ENCODE assay signal across 22 mouse cellular contexts in genomic region chr6:135646177-135646576, GRCm38 (mm10).
DNase-seq lines count a peak whose midpoint lies in the region; ATAC-seq and TF ChIP-seq lines count a peak whose summit lies in the region.
"Had no signal": no experiment of that assay in that cellular context is flagged by ENCODE, and none has a peak within 500 bp of the region (broad histone marks: within the 10 kb centered on the region; RNA-seq: fewer than 3 reads in every experiment).

No protein-coding gene starts in this region.

- in situ Hi-C loops in ES-E14 (cut with MboI; ENCODE audit: low sequenced_read_pairs in 2 of 2, unreplicated experiment in 2 of 2): no loop called here

- H3K9ac ChIP-seq in liver, adult 2 months (ENCODE audit: low read depth, low read length): no peak overlapping the region
- H3K9ac ChIP-seq in liver, embryonic 11.5 days (ENCODE audit: low read depth, low read length): no peak overlapping the region
- no peak overlapping the region for H3K9ac ChIP-seq in ES-E14 (ENCODE audit: insufficient read depth, low read depth, low read length, poor library complexity, severe bottlenecking)
- H3K9ac ChIP-seq in forebrain, embryonic 13.5 days: no peak overlapping the region
- H3K9ac ChIP-seq: heart, embryonic 15.5 days; liver, embryonic 12.5 days; lung, embryonic 14.5 days; stomach, embryonic 15.5 days had no signal

- no peak overlapping the region for H3K27ac ChIP-seq in liver, adult 2 months (replicated peaks; ENCODE audit: insufficient read depth, low read depth, low read length)
- H3K27ac ChIP-seq in liver, embryonic 11.5 days (ENCODE audit: low read depth, low read length): no peak overlapping the region
- H3K27ac ChIP-seq in ES-E14 (ENCODE audit: insufficient read depth, low read depth, low read length, poor library complexity, severe bottlenecking): no peak overlapping the region
- H3K27ac ChIP-seq in forebrain, embryonic 13.5 days: no peak overlapping the region
- H3K27ac ChIP-seq: forebrain, embryonic 10.5 days; heart, embryonic 15.5 days; hindbrain, postnatal 0 days; limb, embryonic 10.5 days; liver, embryonic 12.5 days; stomach, embryonic 15.5 days had no signal

- H3K79me2 ChIP-seq in liver, adult 2 months (ENCODE audit: control insufficient read depth, insufficient read depth, low read length): no peaks in the 10 kb centered on the region

- no peak for ATAC-seq in liver, embryonic 11.5 days (replicated peaks; ENCODE audit: low FRiP score)
- ATAC-seq in forebrain, embryonic 13.5 days: no peak
- ATAC-seq: CD4-positive, CD25-positive, alpha-beta regulatory T cell, adult 4 months; hindbrain, postnatal 0 days; intestine, postnatal 0 days; liver, embryonic 12.5 days had no signal

- no peaks in the 10 kb centered on the region for H3K9me3 ChIP-seq in liver, embryonic 11.5 days (ENCODE audit: control insufficient read depth, low read length)
- H3K9me3 ChIP-seq in ES-E14 (ENCODE audit: control insufficient read depth, insufficient read depth, low read depth, low read length): no peaks in the 10 kb centered on the region
- H3K9me3 ChIP-seq in forebrain, embryonic 13.5 days (replicated peaks): no peaks in the 10 kb centered on the region
- H3K9me3 ChIP-seq: forebrain, embryonic 10.5 days; heart, embryonic 15.5 days; limb, embryonic 10.5 days; liver, embryonic 12.5 days; stomach, embryonic 15.5 days had no signal

- TF ChIP-seq POLR2A in liver, adult 2 months (IDR thresholded peaks at IDR 0.05; ENCODE audit: extremely low read depth, insufficient read depth, low read length): no peak

- 52% methylated on average over 1 of the region's 1 CpGs for WGBS in liver, adult 2 months
- 67% methylated on average over 1 of the region's 1 CpGs for WGBS in liver, embryonic 11.5 days
- WGBS in forebrain, embryonic 13.5 days: 78% methylated on average over 1 of the region's 1 CpGs

- no peak overlapping the region for H3K4me3 ChIP-seq in liver, adult 2 months (ENCODE audit: insufficient read depth, low read depth, low read length)
- no peak overlapping the region for H3K4me3 ChIP-seq in liver, embryonic 11.5 days (ENCODE audit: low read depth, low read length)
- no peak overlapping the region for H3K4me3 ChIP-seq in ES-E14 (ENCODE audit: insufficient read depth in 1 of 2, low read depth in 1 of 2, low read length in 2 of 2, poor library complexity in 1 of 2, severe bottlenecking in 1 of 2)
- no peak overlapping the region for H3K4me3 ChIP-seq in forebrain, embryonic 13.5 days
- H3K4me3 ChIP-seq: forebrain, embryonic 10.5 days; heart, embryonic 15.5 days; limb, embryonic 10.5 days; liver, embryonic 12.5 days; stomach, embryonic 15.5 days had no signal

- H3K4me2 ChIP-seq in liver, embryonic 11.5 days: no peak overlapping the region
- no peak overlapping the region for H3K4me2 ChIP-seq in forebrain, embryonic 13.5 days
- H3K4me2 ChIP-seq: heart, embryonic 15.5 days; liver, embryonic 12.5 days; lung, embryonic 14.5 days; stomach, embryonic 15.5 days had no signal

- TF ChIP-seq CTCF in liver, adult 2 months (IDR thresholded peaks at IDR 0.05; ENCODE audit: low read depth, low read length): peak; percentile 2; the same call in 1 of the 2 replicates

- H3K4me1 ChIP-seq in liver, adult 2 months (ENCODE audit: control insufficient read depth, insufficient read depth, low read length): no peaks in the 10 kb centered on the region
- H3K4me1 ChIP-seq in liver, embryonic 11.5 days (replicated peaks; ENCODE audit: control insufficient read depth, insufficient read depth, low read length): no peaks in the 10 kb centered on the region
- H3K4me1 ChIP-seq in ES-E14 (ENCODE audit: control insufficient read depth in 2 of 2, insufficient read depth in 2 of 2, low read length in 2 of 2, poor library complexity in 1 of 2): 0 out of 4 replicates have a peak, but pooled peaks cover 0 to 2% of the 10 kb centered on the region in 2 experiments
- H3K4me1 ChIP-seq in forebrain, embryonic 13.5 days: no peaks in the 10 kb centered on the region
- H3K4me1 ChIP-seq: forebrain, embryonic 10.5 days; heart, embryonic 15.5 days; limb, embryonic 10.5 days; liver, embryonic 12.5 days; stomach, embryonic 15.5 days had no signal

- no peaks in the 10 kb centered on the region for H3K36me3 ChIP-seq in liver, adult 2 months (ENCODE audit: control insufficient read depth, insufficient read depth, low read length)
- H3K36me3 ChIP-seq in liver, embryonic 11.5 days (ENCODE audit: control insufficient read depth, insufficient read depth, low read length): no peaks in the 10 kb centered on the region
- H3K36me3 ChIP-seq in ES-E14 (ENCODE audit: control insufficient read depth, insufficient read depth, low read length, poor library complexity, severe bottlenecking): no peaks in the 10 kb centered on the region
- H3K36me3 ChIP-seq in forebrain, embryonic 13.5 days (ENCODE audit: poor library complexity, severe bottlenecking): no peaks in the 10 kb centered on the region
- H3K36me3 ChIP-seq: forebrain, embryonic 10.5 days; heart, embryonic 15.5 days; limb, embryonic 10.5 days; liver, embryonic 12.5 days; stomach, embryonic 15.5 days had no signal

- no peaks in the 10 kb centered on the region for H3K27me3 ChIP-seq in liver, adult 2 months (ENCODE audit: control insufficient read depth, insufficient read depth, low read length)
- H3K27me3 ChIP-seq in liver, embryonic 11.5 days (replicated peaks; ENCODE audit: control insufficient read depth, insufficient read depth, low read length): no peaks in the 10 kb centered on the region
- no peaks in the 10 kb centered on the region for H3K27me3 ChIP-seq in forebrain, embryonic 13.5 days
- H3K27me3 ChIP-seq: heart, embryonic 15.5 days; liver, embryonic 12.5 days; stomach, embryonic 15.5 days had no signal

- peak; percentile 30 for DNase-seq in kidney, adult 18-20 months
- DNase-seq in kidney, adult 11 months: no peak
- DNase-seq in liver, adult 2 months (ENCODE audit: extremely low read depth, low read depth, low spot score): peak; percentile 7
- DNase-seq in liver, embryonic 11.5 days (ENCODE audit: low spot score): no peak
- peak; percentile 40 for DNase-seq in ES-E14 (ENCODE audit: low read depth, low spot score)
- DNase-seq in cerebellum, adult 11-12 months: no peak
- DNase-seq: adrenal gland, postnatal 10 days; cerebellum, adult 2 months; cerebellum, postnatal 36 days; gastrocnemius, postnatal 10 days; lung, embryonic 14.5 days; lung, postnatal 4 days; right cerebral cortex, postnatal 25 days had no signal

TF ChIP-seq in ES-E14, 5 proteins besides CTCF, POLR2A, EP300 and RAD21:
- TF ChIP-seq CHD2 (IDR thresholded peaks at IDR 0.05; ENCODE audit: low read depth, low read length): no peak
- TF ChIP-seq ZNF384 (IDR thresholded peaks at IDR 0.05; ENCODE audit: low read depth, low read length): no peak
- TF ChIP-seq ZC3H11A (IDR thresholded peaks at IDR 0.05; ENCODE audit: borderline replicate concordance, low read depth, low read length): peak; percentile 80; the same call in 1 of the 2 replicates
TF ChIP-seq in ES-E14: peak in this region for 1.

Comparison
In these comparisons a context has a peak if more than half of its experiments do, and no peak if none do; other contexts are left out.
1. DNase-seq: peak in kidney, adult 18-20 months (single experiment), liver, adult 2 months (single experiment) and ES-E14 (single experiment); none in kidney, adult 11 months (single experiment), liver, embryonic 11.5 days (single experiment) and cerebellum, adult 11-12 months (single experiment).